Mouse (Mus musculus) thymus, postnatal 25 days (tissue): ENCODE data around the gene Pcdh9.

Source experiments
- DNase-seq: peaks from one replicate; pipeline ENCODE4 v3.0.0; 2022

Gene Pcdh9

DNA sequence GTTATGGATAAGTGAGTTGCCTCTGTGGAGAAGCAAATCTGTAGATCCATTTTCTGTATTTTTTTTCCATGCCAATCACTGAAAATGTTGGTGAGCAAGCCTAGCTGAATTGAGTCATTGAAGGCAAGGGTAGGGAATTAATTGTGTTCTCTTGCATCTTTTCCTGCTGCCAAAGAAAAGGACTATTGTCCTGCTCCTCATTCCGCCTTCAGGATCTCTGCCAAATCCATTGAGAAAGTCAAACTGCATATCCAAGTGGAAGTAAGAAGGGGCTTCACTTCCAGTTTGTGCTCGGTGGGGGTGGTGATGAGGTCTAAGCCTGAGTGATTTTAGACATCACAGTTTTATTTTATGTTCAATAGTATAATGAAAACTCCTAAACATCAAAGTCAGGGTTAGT is 105.4 kb downstream of the Pcdh9 start:
- no peak for DNase-seq

DNA sequence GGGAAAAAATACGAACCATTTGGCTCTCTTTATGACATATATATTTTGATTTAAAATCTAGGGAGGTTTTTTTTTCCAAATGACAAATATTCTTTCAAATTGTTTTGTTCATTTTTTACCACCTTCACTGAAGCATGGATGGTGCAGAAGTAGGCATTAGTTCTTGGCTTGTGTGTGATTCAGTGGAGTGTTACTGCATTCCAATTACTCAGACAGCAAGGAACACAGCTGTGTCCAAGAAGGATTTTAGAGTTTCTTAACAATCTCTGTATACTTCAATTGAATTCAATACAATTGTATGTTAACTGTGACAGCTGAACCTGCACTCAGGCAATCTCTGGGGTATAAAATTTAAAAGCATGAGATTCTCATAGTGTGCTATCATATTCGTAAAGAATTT is 127.6 kb downstream of the Pcdh9 start:
- no peak for DNase-seq

DNA sequence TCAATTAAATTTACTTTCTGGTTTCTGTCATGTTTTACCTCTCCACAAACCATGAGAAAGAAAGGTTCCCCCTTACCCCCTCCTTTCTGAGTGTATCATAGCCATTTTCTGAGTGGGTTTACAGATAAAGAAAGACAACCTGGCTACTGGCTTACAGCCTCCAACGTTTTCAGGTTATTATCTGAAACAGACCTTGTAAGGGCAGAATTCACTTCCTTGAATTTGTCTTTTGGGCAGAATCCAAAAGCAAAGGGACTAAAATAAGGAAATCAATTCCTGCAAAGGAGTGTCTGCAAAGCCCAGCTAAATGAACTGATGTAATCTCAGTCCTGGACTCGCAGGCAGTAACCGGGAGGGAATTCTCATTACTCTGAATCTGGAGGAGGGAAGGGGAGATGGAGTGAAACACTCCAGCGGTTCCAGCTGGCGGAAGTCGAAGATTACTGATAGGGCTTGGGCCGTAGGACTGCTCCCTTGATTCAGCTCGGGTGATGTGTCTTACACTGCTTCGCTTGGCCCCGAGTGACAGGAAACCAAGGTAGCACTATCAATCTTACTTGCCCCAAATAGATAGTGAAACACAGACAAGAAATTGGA is 156.3 kb downstream of the Pcdh9 start:
- DNase-seq = no peak

DNA sequence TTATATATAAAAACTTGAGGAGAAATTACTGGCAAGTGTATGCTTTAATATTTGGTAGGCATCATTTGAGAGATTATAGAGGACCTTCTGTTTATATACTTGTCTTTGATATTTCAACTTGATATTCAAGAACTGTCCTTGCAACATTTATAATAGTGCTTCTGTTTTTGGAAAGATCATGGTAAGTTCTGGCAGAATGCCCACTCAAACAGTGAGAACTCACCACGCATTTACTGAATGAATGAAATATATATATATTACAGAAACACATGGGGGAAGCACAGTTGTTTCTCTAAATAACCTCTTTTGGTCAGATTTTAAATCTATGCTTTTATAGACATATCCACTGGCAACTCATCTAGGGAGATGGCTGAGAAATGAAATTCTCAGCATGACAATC is 164.7 kb downstream of the Pcdh9 start:
- DNase-seq = no peak

GRCm38 (mm10) chr14:93719208-93719607 is 171.3 kb downstream of the Pcdh9 start:
- no peak for DNase-seq

GRCm38 (mm10) chr14:93713250-93713935 is 177.1 kb downstream of the Pcdh9 start:
- DNase-seq = no peak

DNA sequence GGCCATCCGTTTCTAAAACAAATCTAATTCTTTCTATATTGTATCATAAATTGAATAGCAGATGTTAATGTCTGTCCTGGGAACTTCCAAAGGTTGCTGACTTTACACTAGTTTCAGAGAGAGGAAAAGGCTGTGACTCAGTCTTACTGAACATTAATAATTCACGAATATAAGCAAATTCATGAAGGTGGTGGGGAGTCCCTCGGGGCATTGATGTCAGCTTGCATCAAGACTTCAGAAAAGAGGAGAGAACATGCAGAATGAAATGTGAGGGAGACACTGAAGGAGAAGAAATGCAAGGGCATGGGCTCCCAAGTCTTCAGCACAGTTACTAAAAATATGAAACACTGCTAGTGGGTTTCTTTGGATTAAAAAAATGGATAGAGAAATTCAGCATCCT is 181.8 kb downstream of the Pcdh9 start:
- no peak for DNase-seq

DNA sequence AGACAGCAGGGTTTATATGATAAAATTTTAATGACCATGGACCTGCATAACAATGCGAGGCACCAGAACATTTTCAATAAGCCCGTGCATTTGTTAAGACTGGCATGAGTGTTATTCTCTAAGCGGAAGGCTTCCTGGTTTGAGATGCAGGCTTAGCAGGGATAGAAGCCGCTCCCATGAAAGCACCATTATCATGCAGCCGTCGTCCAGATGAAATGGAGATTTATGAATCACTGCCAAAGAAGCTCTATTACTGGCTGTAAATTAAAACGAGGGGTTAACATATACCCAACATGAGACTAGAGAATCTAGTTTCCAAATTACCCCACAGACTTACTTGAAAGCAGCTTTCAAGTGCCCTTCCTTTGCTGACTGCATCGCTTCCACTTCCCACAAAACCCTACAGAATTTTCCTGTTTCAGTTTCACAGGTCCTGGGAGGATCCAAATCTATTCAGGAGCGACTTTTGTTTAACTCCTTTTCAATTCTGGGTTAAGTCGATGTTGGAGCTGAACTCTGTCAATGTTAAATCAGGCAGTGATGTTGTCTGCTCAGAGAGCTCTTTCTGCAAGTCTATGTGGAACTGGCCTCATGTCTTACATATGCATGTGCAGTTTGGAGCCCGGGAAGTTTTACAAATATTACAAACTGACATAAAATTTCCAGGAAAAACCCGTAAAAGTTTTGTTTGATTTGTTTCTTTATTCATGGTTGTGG is 188.9 kb downstream of the Pcdh9 start:
- no peak for DNase-seq

- no peak for DNase-seq
Measured at GRCm38 (mm10) chr14:93700916-93701315, 189.6 kb downstream of the Pcdh9 start.

DNA sequence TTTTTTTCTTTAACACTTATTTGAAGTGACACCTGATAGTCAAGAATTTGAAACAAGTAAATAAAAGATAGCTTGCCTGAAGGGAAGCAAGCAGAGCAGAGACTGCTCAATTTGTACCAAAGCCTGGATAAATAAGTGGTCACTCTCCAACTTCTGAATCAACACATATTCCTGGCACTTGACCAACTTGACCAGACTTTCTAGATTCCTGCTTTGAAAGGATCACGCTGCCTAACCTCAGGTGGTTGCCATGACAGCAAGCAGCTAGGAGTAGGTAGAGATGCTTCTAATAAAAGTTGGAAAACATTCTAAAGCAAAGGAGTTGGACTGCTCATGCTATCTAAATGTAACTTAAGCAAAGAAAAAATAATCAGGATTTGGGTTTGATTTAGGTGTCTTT is 205.8 kb downstream of the Pcdh9 start:
- no peak for DNase-seq

DNA sequence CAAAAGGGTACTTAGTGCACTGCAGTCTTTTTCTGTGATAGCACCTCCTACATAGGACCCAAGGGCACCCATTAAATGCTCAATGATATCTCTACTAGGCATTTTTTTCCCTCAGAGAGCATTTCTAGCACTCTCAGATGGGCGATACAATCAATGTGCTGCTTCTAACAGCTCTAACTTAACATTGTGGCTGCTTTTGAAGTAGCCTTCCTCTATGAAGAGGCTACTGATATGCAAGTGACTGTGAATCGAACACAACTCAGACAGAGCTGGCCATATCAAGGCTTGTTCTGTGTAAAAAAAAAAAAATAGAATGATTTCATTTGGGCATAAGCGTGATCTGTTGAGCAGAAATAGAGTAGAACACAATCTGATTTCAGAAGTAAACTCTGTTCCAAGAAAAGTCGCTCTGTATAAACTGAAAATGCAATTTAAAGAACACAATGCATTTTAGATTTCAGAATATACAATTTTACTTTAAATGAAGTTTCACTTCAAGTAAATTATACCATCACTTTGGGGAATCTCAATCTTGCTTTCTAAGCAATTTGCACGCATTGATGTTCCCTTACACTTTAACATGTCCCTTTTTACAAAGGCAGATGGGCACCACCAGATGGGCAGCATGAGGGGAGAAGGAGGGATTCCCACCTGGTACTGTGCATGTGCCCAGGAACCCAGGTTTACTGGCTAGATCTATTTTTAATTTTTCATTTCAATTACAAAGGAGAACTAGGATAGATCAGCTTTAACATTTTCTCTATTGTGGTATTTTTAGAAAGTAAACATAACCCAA is 215.0 kb downstream of the Pcdh9 start:
- no peak for DNase-seq

DNA sequence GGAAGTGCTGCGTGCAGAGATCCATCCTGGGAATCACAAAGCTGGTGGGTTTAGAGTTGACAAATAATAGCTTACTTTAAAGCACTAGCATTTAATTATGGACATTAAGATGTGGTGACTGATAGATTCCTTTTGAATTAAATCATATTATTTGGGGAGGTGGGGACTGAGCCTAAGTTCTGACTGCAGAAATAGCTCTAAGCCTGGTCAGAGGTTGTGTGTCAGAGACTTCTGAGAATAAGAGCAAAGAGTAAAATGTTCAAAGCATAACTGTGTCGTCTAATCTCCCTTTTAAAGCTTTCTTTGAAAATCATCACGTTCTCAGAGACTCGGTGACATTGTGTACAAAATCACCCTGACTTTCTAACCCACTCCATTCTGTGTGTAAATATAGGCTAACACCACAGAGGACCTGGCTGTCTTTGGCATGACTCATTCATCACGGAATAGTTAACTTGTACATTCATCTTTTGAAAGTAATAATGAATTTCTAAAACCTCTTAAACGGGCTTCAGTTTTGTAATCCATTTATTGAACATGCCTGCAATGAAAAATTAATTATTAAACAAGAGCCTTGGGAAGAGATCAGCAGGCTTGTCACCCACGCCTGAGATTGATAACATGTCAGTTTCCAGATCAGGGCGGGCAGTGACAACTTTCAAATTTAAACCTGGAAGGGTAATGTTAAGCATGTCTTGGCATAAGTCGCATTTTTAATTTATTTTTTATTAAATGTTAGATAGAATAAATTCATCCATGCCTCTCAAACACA is 236.3 kb downstream of the Pcdh9 start:
- DNase-seq = no peak

GRCm38 (mm10) chr14:93627241-93627640 is 263.2 kb downstream of the Pcdh9 start:
- DNase-seq = no peak

DNA sequence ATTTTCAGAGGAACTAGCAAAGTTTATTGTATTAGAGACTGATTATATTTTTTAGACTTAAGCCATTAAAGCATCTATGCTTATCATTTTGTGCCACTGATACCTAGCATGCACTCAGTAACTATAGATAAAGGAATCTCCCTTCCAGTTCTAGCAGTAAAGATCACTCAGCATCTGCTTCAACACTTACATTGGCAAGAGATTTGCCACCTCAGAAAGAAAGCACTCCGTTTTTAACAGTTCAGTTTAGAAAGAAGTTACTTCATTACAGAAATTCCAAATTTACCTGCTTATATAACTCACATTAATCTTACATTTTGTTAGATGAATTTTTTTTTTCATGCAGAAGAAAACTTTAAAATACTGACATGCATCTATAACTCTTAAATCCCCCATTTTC is 266.3 kb downstream of the Pcdh9 start:
- no peak for DNase-seq

DNA sequence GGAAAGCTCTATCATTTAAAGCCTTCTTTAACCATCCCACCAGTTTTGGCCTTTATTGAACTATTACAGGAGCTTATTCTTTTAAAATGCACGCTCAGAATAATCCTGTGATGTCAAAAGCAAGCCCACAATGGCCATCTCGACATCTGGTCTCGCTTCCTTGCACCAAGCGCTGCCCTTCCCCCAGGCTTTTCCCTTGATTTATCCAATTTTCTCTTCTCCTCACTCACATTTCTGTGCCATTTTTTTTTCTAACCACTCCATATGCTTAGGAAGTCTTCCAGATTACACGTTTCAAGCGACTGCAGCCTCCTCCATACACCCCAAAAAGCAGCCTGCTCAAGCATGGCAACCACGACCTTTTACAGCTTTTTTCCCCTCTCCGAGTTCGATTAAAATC is 269.3 kb downstream of the Pcdh9 start:
- no peak for DNase-seq

- DNase-seq = no peak
Measured at GRCm38 (mm10) chr14:93607546-93607945, 282.9 kb downstream of the Pcdh9 start.

DNA sequence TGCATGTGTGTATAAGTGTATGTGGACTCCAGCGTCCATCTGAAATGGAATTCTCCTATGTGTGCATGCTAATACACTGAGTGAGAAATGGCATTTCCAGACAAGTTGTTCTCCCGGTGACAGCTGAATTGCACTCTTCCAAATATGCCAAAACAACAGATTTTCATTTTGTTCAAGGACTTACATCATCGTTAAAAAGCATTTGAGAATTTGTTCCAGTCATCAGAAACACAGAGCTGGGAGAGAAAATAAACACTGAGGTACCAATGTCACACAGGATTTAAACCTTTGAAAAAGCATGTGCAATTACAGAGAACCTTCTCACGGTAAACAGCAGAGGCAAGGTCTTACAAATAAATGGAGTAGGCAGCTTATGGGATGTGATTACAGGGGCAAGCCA is 290.5 kb downstream of the Pcdh9 start:
- DNase-seq = no peak

DNA sequence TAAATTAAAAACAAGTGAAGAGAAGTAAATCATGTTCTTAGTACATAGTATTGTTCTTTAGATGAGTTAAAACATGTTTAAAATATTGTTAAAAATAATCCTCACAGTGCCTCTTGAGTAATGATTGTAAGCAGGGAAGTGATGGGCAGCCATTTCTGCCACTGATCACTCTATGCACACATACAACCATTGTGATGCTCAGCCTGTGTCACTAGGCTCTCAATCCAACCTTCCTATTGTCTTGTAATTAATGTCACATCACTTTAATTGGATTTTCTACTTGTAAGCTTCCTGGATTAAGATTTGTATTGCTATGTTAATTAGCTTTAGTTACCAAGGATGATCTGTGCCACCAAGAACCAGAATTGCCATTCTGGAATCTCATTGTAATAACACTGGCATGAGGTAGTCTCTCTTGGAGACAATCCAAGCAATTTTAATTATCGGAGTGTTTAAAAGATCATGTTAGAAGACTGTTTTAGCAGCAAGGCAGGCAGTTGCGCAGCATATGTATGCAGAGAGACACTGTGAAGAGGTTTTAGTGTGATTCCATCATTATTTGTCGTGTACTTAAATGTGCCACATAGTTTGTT is 305.0 kb downstream of the Pcdh9 start:
- DNase-seq = no peak

- DNase-seq = no peak
Measured at GRCm38 (mm10) chr14:93564361-93564760, 326.1 kb downstream of the Pcdh9 start.

DNA sequence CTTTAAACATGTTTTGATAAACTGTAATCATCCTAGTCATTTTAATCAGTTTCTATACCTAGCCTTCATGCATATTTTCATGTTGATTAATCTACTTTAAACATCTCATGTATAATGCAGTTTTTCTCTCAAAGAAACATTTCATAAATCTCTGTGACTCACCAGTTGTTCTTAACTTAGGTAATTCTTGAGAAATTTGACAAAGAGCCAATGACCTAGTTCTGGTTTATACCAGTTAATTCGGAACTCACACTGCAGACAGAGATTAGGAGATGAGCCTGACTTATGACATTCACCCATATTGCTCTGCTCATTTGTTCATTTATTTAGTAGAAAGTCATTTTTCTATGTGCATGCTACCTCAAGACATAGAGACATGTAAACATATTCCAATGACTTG is 328.9 kb downstream of the Pcdh9 start:
- DNase-seq = no peak

GRCm38 (mm10) chr14:93553771-93554170 is 336.7 kb downstream of the Pcdh9 start:
- DNase-seq = no peak

DNA sequence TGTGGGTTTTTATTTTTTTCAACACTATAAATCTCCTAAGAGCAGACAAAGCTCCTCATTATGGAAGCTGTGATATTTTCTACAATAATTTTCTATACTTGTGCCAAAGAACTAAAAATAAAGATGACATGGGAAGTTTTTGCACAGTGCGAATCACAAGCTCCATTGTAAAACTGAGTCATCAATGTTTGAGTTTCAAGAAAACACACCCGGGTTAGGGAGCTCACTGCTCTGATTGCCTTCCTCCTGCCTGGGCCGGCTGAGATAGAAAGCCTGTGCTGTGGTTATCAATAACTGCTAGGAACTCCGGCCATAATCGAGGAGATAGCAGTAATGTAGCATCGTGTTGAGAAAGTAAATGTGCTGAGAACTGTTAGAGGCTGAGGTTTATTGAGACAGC is 344.9 kb downstream of the Pcdh9 start:
- DNase-seq = no peak
